Mouse (Mus musculus) mouse trophoblast stem cell (cell line): ENCODE data around the gene Cep295nl.
"Not testable (repeated sequence)": the region's sequence is repeated elsewhere in the genome, so short reads cannot be mapped to it uniquely, and the experiment has no call there.

Experiments
- in situ Hi-C, 2 experiments: fragments of 300-500 bp; cut with MseI, MboI; formaldehyde crosslinking; loops; 2 replicates in 1 of 2; 3 replicates in 1 of 2; pipeline ENCODE4 v1.15.1; 2025

The Cep295nl gene

DNA sequence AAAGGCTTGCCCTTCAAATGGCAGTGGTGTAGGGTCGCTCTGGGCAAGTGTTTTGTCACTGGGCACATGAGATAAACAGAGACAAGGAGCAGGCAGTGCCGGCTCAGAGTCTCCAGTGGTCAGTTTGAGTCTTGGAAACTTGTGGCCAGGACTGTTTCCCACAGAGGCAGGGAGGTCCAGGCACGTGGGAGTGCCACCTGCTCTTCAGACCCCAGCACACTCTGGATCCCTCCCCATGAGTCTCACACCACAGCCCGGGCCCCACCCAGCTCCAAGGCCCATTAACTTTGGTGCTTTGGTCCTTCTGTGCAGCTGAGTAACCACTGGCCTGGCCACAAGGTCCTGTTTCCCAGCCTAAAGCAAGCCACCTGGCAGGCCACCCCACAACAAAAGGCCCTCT, 20.3 kb downstream of the Cep295nl start:
- in situ Hi-C loops = loop anchor here in 1 of 2 experiments (5.0 kb wide), 1 partner anchor 40 kb away; no protein-coding TSS in a partner anchor

DNA sequence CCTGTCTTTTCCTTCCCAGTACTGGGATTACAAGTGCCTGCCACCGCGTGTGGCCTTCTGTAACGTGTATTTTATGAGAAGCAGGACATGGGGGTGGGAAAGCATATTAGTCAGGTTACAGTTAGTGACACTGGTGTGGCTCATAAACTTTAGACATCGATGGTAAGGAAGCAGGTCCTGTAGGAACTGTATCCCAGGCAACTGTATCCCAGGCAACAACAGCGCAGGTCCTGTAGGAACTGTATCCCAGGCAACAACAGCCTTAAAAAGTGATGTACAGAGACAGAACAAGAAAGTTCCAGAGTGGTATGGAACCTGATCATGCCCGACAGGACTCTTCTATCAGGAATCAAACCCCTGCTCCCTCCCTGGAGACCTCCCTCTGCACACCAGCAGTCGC, 20.8 kb downstream of the Cep295nl start:
- in situ Hi-C loops = loop anchor here in 1 of 2 experiments (5.0 kb wide), 1 partner anchor 41 kb away; no protein-coding TSS in a partner anchor

- in situ Hi-C loops = no loop called here
These were observed 23.6 kb downstream of the Cep295nl start for GRCm38 (mm10) chr11:118318678-118319077.

GRCm38 (mm10) chr11:118317129-118317528, 25.2 kb downstream of the Cep295nl start:
- in situ Hi-C loops = no loop called here

DNA sequence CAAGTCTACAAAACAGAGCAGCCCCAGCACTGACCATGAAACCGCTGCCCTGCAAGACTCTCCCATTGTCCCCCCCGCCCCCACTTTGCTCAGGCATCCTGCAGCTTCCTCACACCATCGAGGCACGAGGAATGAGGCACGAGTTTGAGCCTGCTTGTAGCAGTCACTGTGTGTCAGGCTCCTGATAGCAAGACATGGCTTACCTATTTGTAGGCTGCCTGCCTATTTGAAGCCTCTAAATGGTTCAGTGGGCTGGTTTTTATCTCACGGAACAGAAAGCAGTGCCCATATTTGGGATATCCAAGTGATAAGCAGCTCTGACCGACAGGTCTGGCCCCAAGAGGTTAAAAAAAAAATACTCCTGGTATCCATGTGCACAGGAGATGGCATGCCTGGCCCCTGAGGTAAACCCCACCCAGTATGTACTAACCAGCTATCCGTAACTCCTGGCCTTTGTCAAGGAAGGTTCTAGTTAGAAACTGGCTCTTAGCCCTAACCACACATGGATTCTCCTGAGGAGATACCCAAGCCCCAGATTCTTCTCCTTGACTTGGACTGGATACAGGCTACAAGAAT, 26.0 kb downstream of the Cep295nl start:
- in situ Hi-C loops = no loop called here

DNA sequence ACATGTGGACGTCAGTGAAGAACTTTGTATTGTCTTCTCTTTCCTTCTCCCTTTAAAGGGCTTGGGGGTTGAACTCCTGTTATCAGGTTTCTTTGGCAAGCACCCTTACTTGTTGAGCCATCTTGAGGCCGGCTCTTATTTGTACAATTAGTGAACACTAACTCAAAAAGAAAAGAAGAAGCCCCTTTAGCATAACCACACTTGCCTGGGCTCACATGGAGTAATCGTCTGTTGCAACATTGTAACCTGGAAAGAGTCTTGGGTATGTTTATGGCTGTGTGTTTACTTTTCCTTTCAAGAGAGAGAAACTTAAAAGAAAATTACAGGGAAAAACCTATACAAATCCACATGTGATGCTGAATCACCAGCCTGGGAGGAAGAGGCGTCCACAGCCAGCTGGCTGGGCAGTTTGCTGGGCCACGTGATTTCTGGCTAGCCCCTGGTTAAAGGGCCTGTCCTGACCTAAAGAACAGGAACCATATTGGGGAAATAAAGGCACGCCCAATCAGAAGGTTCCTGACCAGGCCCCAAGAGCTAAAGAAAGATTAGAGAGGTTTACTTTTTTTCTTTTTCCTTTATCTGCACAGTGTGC, 30.1 kb downstream of the Cep295nl start:
- in situ Hi-C loops = loop anchor here in 1 of 2 experiments (5.0 kb wide), 1 partner anchor 50 kb away; no protein-coding TSS in a partner anchor

GRCm38 (mm10) chr11:118307962-118308361, 34.3 kb downstream of the Cep295nl start:
- in situ Hi-C loops = not testable (repeated sequence)

GRCm38 (mm10) chr11:118303959-118304358, 38.3 kb downstream of the Cep295nl start:
- in situ Hi-C loops = not testable (repeated sequence)

DNA sequence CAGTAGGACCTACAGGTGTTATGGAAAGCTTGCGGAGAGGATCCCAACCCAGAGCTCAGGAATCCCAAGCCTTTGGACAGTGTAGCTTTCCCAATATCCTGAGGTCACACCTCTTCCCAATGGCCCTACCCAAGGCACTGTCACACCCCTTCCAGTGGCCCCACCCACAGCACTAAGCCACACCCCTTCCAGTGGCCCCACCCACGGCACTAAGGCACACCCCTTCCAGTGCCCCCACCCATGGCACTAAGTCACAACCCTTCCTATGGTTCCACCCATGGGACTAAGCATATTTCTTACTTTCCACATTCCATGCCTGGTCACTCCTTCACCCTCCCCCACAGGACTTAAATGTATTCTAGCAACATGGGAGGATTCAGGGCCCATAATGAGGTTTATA, 43.5 kb downstream of the Cep295nl start:
- in situ Hi-C loops = no loop called here

- in situ Hi-C loops = no loop called here
These were observed 44.3 kb downstream of the Cep295nl start for GRCm38 (mm10) chr11:118297967-118298366.

DNA sequence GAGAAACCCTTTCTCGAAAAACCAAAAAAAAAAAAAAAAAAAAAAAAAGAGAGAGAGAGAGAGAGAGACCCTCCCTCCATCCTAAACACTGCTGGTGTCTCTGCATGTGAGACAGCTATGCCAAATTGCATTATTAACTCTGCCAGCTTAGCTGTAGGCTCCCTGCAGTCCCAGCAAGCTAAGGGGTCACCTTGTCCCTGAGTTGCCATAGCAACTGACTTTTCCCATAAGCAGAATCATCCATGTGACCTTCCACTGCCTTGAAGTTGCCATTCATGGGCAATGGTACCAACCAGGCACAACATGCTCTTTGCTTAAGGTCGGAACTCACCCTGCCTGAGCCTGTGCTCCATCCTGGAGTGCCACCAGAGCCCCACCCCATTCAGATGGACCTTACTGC, 47.3 kb downstream of the Cep295nl start:
- in situ Hi-C loops = no loop called here

DNA sequence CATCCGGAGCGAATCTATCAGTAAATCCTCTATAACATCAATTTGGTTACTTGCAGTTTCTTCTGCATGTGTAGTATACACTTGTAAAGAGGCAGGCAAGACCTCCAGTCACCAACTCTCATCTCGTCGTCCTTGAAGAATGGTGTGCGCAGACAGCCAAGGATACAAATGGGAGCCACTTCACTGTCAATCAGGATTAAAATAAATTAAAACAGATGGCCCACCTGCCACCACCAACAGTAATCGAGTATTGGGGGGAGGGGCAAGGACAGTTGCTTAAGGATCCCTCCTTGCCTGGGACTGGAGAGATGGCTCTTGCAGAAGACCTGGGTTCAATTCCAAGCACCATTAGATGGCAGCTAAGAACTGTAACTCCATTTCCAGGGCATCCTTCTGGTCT, 49.6 kb downstream of the Cep295nl start:
- in situ Hi-C loops = no loop called here

DNA sequence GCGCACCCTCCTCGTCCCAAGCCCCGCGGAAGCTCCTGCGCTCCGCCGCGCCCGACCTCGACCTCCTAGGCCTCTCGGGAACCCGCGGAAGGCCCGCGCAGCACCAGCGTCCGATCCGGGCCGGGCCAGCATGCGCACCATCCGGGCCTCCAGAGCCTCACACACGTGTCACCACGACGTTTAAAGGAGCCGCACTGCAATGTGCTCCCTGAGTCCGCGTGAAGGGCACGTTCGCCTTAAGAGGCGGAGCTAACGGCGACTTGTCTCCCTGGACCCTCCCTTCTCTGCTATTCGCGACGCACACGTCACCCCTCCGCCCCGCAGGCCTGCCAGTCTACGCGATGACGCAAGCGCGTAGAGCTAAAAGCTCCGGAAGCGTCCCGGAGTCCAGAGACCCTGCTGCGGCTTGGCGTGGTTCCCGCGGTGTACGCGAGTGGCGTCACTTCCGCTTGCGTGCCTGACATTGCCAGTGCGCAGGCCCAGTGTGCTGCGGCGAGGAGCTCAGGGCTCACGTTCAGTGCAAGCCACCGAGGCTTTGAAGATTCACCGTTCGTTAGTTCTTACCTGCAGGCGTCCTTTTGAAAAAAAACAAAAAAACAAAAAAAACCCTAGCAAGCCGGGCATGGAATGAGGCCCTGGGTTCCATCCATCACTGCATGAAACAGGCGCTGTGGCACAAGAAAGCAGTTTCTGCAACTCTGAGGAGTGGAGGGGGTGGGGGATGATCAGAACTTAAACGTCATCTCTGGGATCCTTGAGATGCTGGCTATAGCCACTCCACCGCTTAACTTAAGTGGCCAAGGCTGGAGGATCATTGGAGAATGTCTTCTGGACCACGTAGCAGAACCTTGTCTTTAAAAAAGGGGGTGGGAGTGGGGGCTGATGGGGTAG, 52.1 kb downstream of the Cep295nl start, which contains the start of gene Usp36:
Gene Usp36, minus strand, starts transcription at position 246 of the 891 bp plus-strand sequence.
- in situ Hi-C loops = no loop called here

DNA sequence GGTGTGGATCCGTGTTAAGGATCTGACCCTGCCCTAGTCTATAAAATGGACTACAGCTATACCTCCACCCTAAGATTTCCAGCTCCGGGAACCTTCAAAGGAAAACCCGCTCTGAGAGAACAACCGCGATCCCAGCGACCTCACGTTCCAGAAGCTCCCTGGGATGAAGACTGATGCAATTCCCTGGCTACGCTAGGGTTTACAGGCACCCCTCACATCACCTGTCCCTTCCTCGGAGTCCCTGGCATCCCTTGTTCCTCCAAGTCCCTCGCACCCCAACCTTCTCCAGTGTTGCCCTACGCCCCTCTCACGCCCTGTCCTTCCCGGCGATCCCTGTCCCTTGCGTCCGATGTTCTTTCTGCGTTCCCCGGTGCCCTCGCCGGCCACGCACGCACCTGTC, 52.7 kb downstream of the Cep295nl start:
- in situ Hi-C loops = no loop called here

- in situ Hi-C loops = no loop called here
These were observed 53.2 kb downstream of the Cep295nl start for GRCm38 (mm10) chr11:118289037-118289511.

DNA sequence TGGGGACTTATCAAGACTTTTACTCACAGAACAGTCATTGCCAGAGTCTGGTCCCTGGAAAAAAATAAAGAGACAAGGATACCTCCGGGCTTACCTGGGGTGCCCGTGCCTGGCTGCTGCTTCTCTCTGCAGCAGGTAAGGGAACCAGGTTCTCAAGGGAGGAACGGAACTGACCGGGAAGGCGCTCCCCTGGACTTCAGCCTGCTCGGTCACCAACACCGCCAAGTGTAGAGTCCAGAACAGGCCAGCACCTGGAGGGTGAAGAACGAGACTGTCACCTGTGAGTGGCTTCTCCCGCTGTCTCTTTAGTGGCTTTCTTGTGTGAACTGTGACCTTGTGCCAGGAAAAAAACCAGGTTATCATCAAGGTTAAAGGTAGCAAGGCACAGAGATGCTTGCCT, 54.7 kb downstream of the Cep295nl start:
- in situ Hi-C loops = no loop called here

DNA sequence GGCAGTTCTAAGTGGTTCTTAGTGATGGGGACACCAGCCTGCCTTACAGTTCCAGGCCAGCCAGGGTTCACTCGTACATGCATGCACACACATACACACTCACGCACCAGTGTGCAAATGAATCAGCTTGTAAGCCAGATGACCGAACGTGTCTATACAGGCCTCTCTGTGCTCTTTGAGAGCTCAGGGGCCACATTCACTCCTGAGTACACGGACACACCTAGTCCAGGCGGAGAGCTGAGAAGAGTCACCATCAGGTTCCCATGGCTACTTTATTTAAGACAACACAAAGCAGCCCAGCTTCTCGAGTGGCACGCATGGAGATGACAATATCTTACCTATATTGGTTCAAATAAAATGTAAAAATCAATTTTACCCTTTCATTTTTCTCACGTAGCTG, 55.9 kb downstream of the Cep295nl start:
- in situ Hi-C loops = no loop called here

GRCm38 (mm10) chr11:118285791-118286190, 56.5 kb downstream of the Cep295nl start:
- in situ Hi-C loops = no loop called here
